ENCODE assay signal across 19 mouse cellular contexts in the genomic region with DNA sequence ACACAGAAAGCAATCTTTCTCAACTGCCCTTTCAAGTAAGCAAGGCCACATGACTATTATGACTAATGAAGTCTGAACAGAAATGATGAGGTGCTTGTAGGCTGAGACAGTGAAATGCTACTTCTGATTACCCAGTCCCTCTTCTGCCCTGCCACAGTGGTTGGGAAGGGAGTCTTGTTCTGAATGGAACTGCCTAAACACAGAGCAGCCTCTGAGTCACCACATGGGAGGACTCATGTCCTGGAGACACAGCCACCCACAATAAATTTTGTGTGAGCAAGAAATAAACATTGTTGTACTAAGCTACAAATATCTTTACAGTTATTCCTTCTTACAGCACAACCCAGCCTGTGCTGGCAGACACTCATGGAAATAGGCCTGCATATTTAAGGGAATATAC. TPM values are rescaled to one million over a fixed set of nuclear protein-coding genes. Genes with fewer than 3 reads are reported as not detected.
A peak's percentile ranks its signal among the peaks of the same experiment; 100 is the strongest.
DNase-seq lines count a peak whose midpoint lies in the region.
"Had no signal": no experiment of that assay in that cellular context is flagged by ENCODE, and none has a peak within 500 bp of the region (broad histone marks: within the 10 kb centered on the region; RNA-seq: fewer than 3 reads in every experiment).

No protein-coding gene starts in this region.

- DNase-seq in left cerebral cortex, adult 18-20 months (ENCODE audit: low spot score in 2 of 2), result peak; percentile 16 to 29
- DNase-seq in left cerebral cortex, adult 11 months (ENCODE audit: low spot score), result no peak
- peak; percentile 29 for DNase-seq in right cerebral cortex, postnatal 25 days
- DNase-seq in right cerebral cortex, postnatal 10 days (ENCODE audit: low spot score in 2 of 2), result no peak
- peak; percentile 29 to 38 for DNase-seq in frontal cortex, postnatal 36 days (ENCODE audit: low spot score in 2 of 2)
- DNase-seq in thymus, postnatal 36 days, result no peak
- DNase-seq in layer of hippocampus, adult 8-10 months (ENCODE audit: low spot score in 2 of 2), result no peak
- DNase-seq: cerebellum, adult 18-20 months; cerebellum, postnatal 25 days; gastrocnemius, postnatal 36 days; kidney, adult 18-20 months; kidney, postnatal 4 days; layer of hippocampus, adult 9-11 months; lung, adult 18-20 months; lung, postnatal 14 days; midbrain, embryonic 14.5 days; retina, postnatal 1 day; thymus, postnatal 14 days had no signal

RNA-seq across cellular contexts. Expression of a gene that starts 2.7 kb away (rescaled TPM):
- total RNA-seq in left cerebral cortex, adult 18-20 months (2021), result 10 to 100 TPM in 1 of 2 experiments, 1 to 10 TPM in 1; 9.5 to 10.0 TPM
- 10 to 100 TPM in 3 of 4 experiments, 1 to 10 TPM in 1; 9.8 to 11.8 (median 10.4) TPM for total RNA-seq in layer of hippocampus, adult 8-10 months (2022)
- total RNA-seq: gastrocnemius, postnatal 36 days; megakaryocyte-erythroid progenitor cell, adult 5-6 weeks had no signal

RNA-seq across cellular contexts. Expression of a gene that starts 12.5 kb away (rescaled TPM):
- total RNA-seq in left cerebral cortex, adult 18-20 months (2021), result 10 to 100 TPM; 18.8 to 21.5 TPM
- 10 to 100 TPM; 24.1 to 30.1 (median 26.8) TPM for total RNA-seq in layer of hippocampus, adult 8-10 months (2022)

Comparison
In these comparisons a context has a peak if more than half of its experiments do, and no peak if none do; other contexts are left out.
1. DNase-seq: peak in left cerebral cortex, adult 18-20 months (2 of 2), right cerebral cortex, postnatal 25 days (single experiment) and frontal cortex, postnatal 36 days (2 of 2); none in left cerebral cortex, adult 11 months (single experiment), right cerebral cortex, postnatal 10 days (0 of 2), thymus, postnatal 36 days (0 of 2) and layer of hippocampus, adult 8-10 months (0 of 2).